Mouse (Mus musculus): ENCODE data around the gene Gm765. TPM values are rescaled to one million over a fixed set of nuclear protein-coding genes. Genes with fewer than 3 reads are reported as not detected.

The Gm765 gene
- polyA plus RNA-seq, 1 experiment from 2014 or later: not detected

GRCm38 (mm10) chr6:98307647-98308046 is 34.9 kb downstream of the Gm765 start:
- WGBS: 82% methylated on average over 3 of the region's 3 CpGs
- no peak overlapping the region for H3K9ac ChIP-seq (ENCODE audit: low read depth, low read length)

GRCm38 (mm10) chr6:98307159-98307558 is 35.4 kb downstream of the Gm765 start:
- DNase-seq (ENCODE audit: low spot score): no peak
- Histone ChIP-seq H3K4me1 (replicated peaks; ENCODE audit: control insufficient read depth, insufficient read depth, low read length) (no peaks in the 10 kb centered on the region), H3K4me3 (ENCODE audit: low read depth, low read length) (no peak overlapping the region), H3K36me3 (ENCODE audit: control insufficient read depth, insufficient read depth, low read length) (no peaks in the 10 kb centered on the region), H3K4me2 (no peak overlapping the region), H3K9ac (ENCODE audit: low read depth, low read length) (no peak overlapping the region), H3K27ac (ENCODE audit: low read depth, low read length) (no peak overlapping the region), H3K9me3 (ENCODE audit: control insufficient read depth, low read length) (no peaks in the 10 kb centered on the region), H3K27me3 (replicated peaks; ENCODE audit: control insufficient read depth, insufficient read depth, low read length) (no peaks in the 10 kb centered on the region)
- 86% methylated on average over 7 of the region's 7 CpGs for WGBS
- no peak for ATAC-seq (replicated peaks; ENCODE audit: low FRiP score)

More at GRCm38 (mm10) chr6:98307647-98308046, 34.9 kb downstream of the Gm765 start:
- Histone ChIP-seq H3K9me3 (ENCODE audit: control insufficient read depth, low read length) (no peaks in the 10 kb centered on the region), H3K27me3 (replicated peaks; ENCODE audit: control insufficient read depth, insufficient read depth, low read length) (no peaks in the 10 kb centered on the region), H3K4me2 (no peak overlapping the region), H3K36me3 (ENCODE audit: control insufficient read depth, insufficient read depth, low read length) (no peaks in the 10 kb centered on the region), H3K4me3 (ENCODE audit: low read depth, low read length) (no peak overlapping the region), H3K27ac (ENCODE audit: low read depth, low read length) (no peak overlapping the region), H3K4me1 (replicated peaks; ENCODE audit: control insufficient read depth, insufficient read depth, low read length) (no peaks in the 10 kb centered on the region)
- ATAC-seq (replicated peaks; ENCODE audit: low FRiP score) (no peak), DNase-seq (ENCODE audit: low spot score) (no peak)

GRCm38 (mm10) chr6:98292064-98292463 is 50.5 kb downstream of the Gm765 start:
- Histone ChIP-seq H3K27me3 (replicated peaks; ENCODE audit: control insufficient read depth, insufficient read depth, low read length) (no peaks in the 10 kb centered on the region), H3K36me3 (ENCODE audit: control insufficient read depth, insufficient read depth, low read length) (no peaks in the 10 kb centered on the region), H3K4me1 (replicated peaks; ENCODE audit: control insufficient read depth, insufficient read depth, low read length) (no peaks in the 10 kb centered on the region), H3K9ac (ENCODE audit: low read depth, low read length) (no peak overlapping the region), H3K27ac (ENCODE audit: low read depth, low read length) (no peak overlapping the region), H3K9me3 (ENCODE audit: control insufficient read depth, low read length) (no peaks in the 10 kb centered on the region), H3K4me3 (ENCODE audit: low read depth, low read length) (no peak overlapping the region), H3K4me2 (no peak overlapping the region)
- ATAC-seq (replicated peaks; ENCODE audit: low FRiP score) (no peak), DNase-seq (ENCODE audit: low spot score) (no peak)
- 77% methylated on average over 5 of the region's 5 CpGs for WGBS

DNA sequence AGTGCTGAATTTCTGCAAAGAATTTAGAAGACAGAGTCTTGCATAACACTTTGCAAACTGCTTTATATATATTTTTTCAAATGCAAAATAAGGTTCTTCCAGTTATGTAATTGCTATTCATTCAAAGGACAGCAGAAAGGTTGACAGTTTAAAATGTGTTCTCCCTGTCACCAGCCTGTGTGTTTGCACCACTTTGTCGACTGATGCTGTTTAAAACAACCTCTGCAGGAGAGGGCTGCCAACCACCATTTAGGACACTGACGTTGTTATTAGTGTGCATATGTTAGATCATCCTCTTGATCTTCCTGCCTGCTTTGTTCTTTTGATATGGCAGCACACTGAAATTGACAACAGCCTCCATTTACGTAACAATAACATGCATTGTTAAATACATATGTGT is 54.2 kb downstream of the Gm765 start:
- ATAC-seq (replicated peaks; ENCODE audit: low FRiP score) (no peak), DNase-seq (ENCODE audit: low spot score) (no peak)
- Histone ChIP-seq H3K4me1 (replicated peaks; ENCODE audit: control insufficient read depth, insufficient read depth, low read length) (no peaks in the 10 kb centered on the region), H3K4me3 (ENCODE audit: low read depth, low read length) (no peak overlapping the region), H3K36me3 (ENCODE audit: control insufficient read depth, insufficient read depth, low read length) (no peaks in the 10 kb centered on the region), H3K9me3 (ENCODE audit: control insufficient read depth, low read length) (no peaks in the 10 kb centered on the region), H3K4me2 (no peak overlapping the region), H3K9ac (ENCODE audit: low read depth, low read length) (no peak overlapping the region), H3K27ac (ENCODE audit: low read depth, low read length) (no peak overlapping the region), H3K27me3 (replicated peaks; ENCODE audit: control insufficient read depth, insufficient read depth, low read length) (no peaks in the 10 kb centered on the region)
- 58% methylated on average over 3 of the region's 3 CpGs for WGBS

GRCm38 (mm10) chr6:98287521-98287920 is 55.0 kb downstream of the Gm765 start:
- Histone ChIP-seq H3K27ac (ENCODE audit: low read depth, low read length) (no peak overlapping the region), H3K9ac (ENCODE audit: low read depth, low read length) (no peak overlapping the region), H3K36me3 (ENCODE audit: control insufficient read depth, insufficient read depth, low read length) (no peaks in the 10 kb centered on the region), H3K4me3 (ENCODE audit: low read depth, low read length) (no peak overlapping the region), H3K4me1 (replicated peaks; ENCODE audit: control insufficient read depth, insufficient read depth, low read length) (no peaks in the 10 kb centered on the region), H3K4me2 (no peak overlapping the region), H3K27me3 (replicated peaks; ENCODE audit: control insufficient read depth, insufficient read depth, low read length) (no peaks in the 10 kb centered on the region), H3K9me3 (ENCODE audit: control insufficient read depth, low read length) (no peaks in the 10 kb centered on the region)
- ATAC-seq (replicated peaks; ENCODE audit: low FRiP score) (no peak), DNase-seq (ENCODE audit: low spot score) (no peak)
- WGBS: 77% methylated on average over 6 of the region's 6 CpGs

DNA sequence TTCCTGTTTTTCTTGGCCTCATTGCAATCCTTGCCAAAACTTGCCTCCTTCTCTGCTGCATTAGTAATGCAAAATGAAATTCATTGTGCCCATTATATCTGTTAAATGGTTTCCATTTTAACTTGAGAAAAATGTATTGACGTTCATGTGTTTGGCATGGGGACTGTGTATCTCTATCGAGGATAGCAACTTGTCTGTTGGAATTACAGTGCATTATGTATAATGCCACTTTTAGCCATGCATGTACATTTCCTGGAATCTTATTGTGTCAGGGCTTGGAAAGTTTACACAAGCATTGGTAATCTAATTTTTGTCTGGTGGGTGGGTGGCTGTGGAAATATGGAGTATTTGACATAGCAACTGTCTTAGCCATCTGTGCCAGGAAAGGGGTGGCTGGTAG is 57.4 kb downstream of the Gm765 start:
- no peaks in the 10 kb centered on the region for H3K9me3 ChIP-seq (ENCODE audit: control insufficient read depth, low read length)
- H3K27me3 ChIP-seq (replicated peaks; ENCODE audit: control insufficient read depth, insufficient read depth, low read length): no peaks in the 10 kb centered on the region
- ATAC-seq (replicated peaks; ENCODE audit: low FRiP score) (no peak), DNase-seq (ENCODE audit: low spot score) (no peak)
- H3K27ac ChIP-seq (ENCODE audit: low read depth, low read length): no peak overlapping the region
- WGBS: 78% methylated on average over 2 of the region's 2 CpGs
- H3K4me3 ChIP-seq (ENCODE audit: low read depth, low read length): no peak overlapping the region
- no peak overlapping the region for H3K4me2 ChIP-seq
- H3K4me1 ChIP-seq (replicated peaks; ENCODE audit: control insufficient read depth, insufficient read depth, low read length): no peaks in the 10 kb centered on the region
- no peak overlapping the region for H3K9ac ChIP-seq (ENCODE audit: low read depth, low read length)
- no peaks in the 10 kb centered on the region for H3K36me3 ChIP-seq (ENCODE audit: control insufficient read depth, insufficient read depth, low read length)

GRCm38 (mm10) chr6:98282791-98283190 is 59.8 kb downstream of the Gm765 start:
- Histone ChIP-seq H3K9me3 (ENCODE audit: control insufficient read depth, low read length) (no peaks in the 10 kb centered on the region), H3K27me3 (replicated peaks; ENCODE audit: control insufficient read depth, insufficient read depth, low read length) (no peaks in the 10 kb centered on the region), H3K4me2 (no peak overlapping the region), H3K27ac (ENCODE audit: low read depth, low read length) (no peak overlapping the region), H3K36me3 (ENCODE audit: control insufficient read depth, insufficient read depth, low read length) (no peaks in the 10 kb centered on the region), H3K4me1 (replicated peaks; ENCODE audit: control insufficient read depth, insufficient read depth, low read length) (no peaks in the 10 kb centered on the region), H3K4me3 (ENCODE audit: low read depth, low read length) (no peak overlapping the region), H3K9ac (ENCODE audit: low read depth, low read length) (no peak overlapping the region)
- WGBS: 83% methylated on average over 4 of the region's 4 CpGs
- DNase-seq (ENCODE audit: low spot score) (no peak), ATAC-seq (replicated peaks; ENCODE audit: low FRiP score) (no peak)

- no peak overlapping the region for H3K4me2 ChIP-seq
- WGBS: 81% methylated on average over 1 of the region's 1 CpGs
- no peaks in the 10 kb centered on the region for H3K4me1 ChIP-seq (replicated peaks; ENCODE audit: control insufficient read depth, insufficient read depth, low read length)
- H3K36me3 ChIP-seq (ENCODE audit: control insufficient read depth, insufficient read depth, low read length): no peaks in the 10 kb centered on the region
- DNase-seq (ENCODE audit: low spot score): no peak
- no peak for ATAC-seq (replicated peaks; ENCODE audit: low FRiP score)
- H3K4me3 ChIP-seq (ENCODE audit: low read depth, low read length): no peak overlapping the region
- no peaks in the 10 kb centered on the region for H3K27me3 ChIP-seq (replicated peaks; ENCODE audit: control insufficient read depth, insufficient read depth, low read length)
- H3K9me3 ChIP-seq (ENCODE audit: control insufficient read depth, low read length): no peaks in the 10 kb centered on the region
- H3K27ac ChIP-seq (ENCODE audit: low read depth, low read length): no peak overlapping the region
- H3K9ac ChIP-seq (ENCODE audit: low read depth, low read length): no peak overlapping the region
Measured at GRCm38 (mm10) chr6:98271553-98271952, 71.0 kb downstream of the Gm765 start.

DNA sequence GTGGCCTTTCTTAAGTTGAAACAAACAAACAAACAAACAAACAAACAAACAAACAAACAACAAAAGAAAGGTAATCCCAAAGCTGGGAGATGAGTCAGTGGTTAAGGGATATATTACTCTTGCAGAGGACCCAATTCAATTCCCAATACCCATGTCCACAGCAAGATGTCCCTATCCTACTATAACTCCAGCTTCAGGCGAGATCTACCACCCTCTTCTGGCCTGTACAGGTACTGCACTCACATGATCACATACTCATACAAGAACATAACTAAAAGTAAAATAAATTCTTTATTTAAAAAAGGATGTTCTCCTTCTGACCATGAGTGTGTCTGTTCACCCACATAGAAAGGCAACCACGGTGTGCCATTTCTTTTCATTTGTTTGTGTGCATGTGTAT is 79.6 kb downstream of the Gm765 start:
- no peak overlapping the region for H3K4me3 ChIP-seq (ENCODE audit: low read depth, low read length)

More for the DNA sequence above, 79.6 kb downstream of the Gm765 start:
- H3K9me3 ChIP-seq (ENCODE audit: control insufficient read depth, low read length): peaks cover 4% of the 10 kb centered on the region
- no peak overlapping the region for H3K4me2 ChIP-seq
- no peak overlapping the region for H3K27ac ChIP-seq (ENCODE audit: low read depth, low read length)
- no peaks in the 10 kb centered on the region for H3K27me3 ChIP-seq (replicated peaks; ENCODE audit: control insufficient read depth, insufficient read depth, low read length)
- DNase-seq (ENCODE audit: low spot score): no peak
- H3K4me1 ChIP-seq (replicated peaks; ENCODE audit: control insufficient read depth, insufficient read depth, low read length): no peaks in the 10 kb centered on the region
- 44% methylated on average over 2 of the region's 2 CpGs for WGBS
- no peak overlapping the region for H3K9ac ChIP-seq (ENCODE audit: low read depth, low read length)
- no peaks in the 10 kb centered on the region for H3K36me3 ChIP-seq (ENCODE audit: control insufficient read depth, insufficient read depth, low read length)
- ATAC-seq (replicated peaks; ENCODE audit: low FRiP score): no peak
